ENCODE assay signal across 26 mouse cellular contexts in the genomic region with DNA sequence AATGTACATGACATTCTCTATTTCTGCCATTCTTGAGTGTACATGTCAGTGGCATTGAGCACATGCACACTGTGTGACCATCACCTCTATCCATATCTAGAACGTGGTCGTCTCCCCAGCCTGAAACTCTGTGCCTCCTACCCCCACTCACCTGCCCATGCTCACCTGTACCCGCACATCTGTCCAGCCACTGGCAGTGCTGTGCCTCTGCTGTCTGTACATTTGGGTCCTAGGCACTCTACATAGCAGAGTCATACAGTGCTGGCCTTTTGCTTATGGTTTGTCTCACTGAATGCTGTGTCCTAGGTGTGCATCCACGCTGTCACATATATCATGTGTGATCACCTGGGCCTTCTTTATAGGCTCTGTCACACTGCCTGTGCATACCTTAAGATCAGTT.
DNase-seq lines count a peak whose midpoint lies in the region; ATAC-seq and TF ChIP-seq lines count a peak whose summit lies in the region.
"Had no signal": no experiment of that assay in that cellular context is flagged by ENCODE, and none has a peak within 500 bp of the region (broad histone marks: within the 10 kb centered on the region; RNA-seq: fewer than 3 reads in every experiment).

No protein-coding gene starts in this region.

- peaks cover 5% of the 10 kb centered on the region; the same call in 1 of the 2 replicates for H3K4me1 ChIP-seq in kidney, embryonic 16.5 days (ENCODE audit: insufficient read depth, low read length)
- 0 out of 2 replicates have a peak, but pooled peaks cover 2% of the 10 kb centered on the region for H3K4me1 ChIP-seq in midbrain, embryonic 15.5 days
- no peaks in the 10 kb centered on the region for H3K4me1 ChIP-seq in midbrain, embryonic 11.5 days (ENCODE audit: control insufficient read depth, insufficient read depth, low read length)
- H3K4me1 ChIP-seq: forebrain, embryonic 15.5 days had no signal

- TF ChIP-seq CTCF in gastrocnemius, adult 2 months (IDR thresholded peaks at IDR 0.05), result no peak

- no peak overlapping the region for H3K4me3 ChIP-seq in gastrocnemius, adult 2 months
- no peak overlapping the region for H3K4me3 ChIP-seq in kidney, embryonic 16.5 days (ENCODE audit: low read length)
- H3K4me3 ChIP-seq in midbrain, embryonic 15.5 days, result no peak overlapping the region
- H3K4me3 ChIP-seq in midbrain, embryonic 11.5 days (ENCODE audit: low read depth, low read length), result no peak overlapping the region
- H3K4me3 ChIP-seq: embryonic facial prominence, embryonic 10.5 days; embryonic facial prominence, embryonic 13.5 days; erythroblast, embryonic 14.5 days; forebrain, embryonic 12.5 days; forebrain, embryonic 15.5 days; heart, embryonic 10.5 days; heart, embryonic 13.5 days; hindbrain, embryonic 10.5 days; hindbrain, embryonic 13.5 days; intestine, embryonic 15.5 days had no signal

- peak overlapping the region; percentile 61 for H3K27ac ChIP-seq in gastrocnemius, adult 2 months
- no peak overlapping the region for H3K27ac ChIP-seq in kidney, embryonic 16.5 days (ENCODE audit: low read length)
- H3K27ac ChIP-seq in midbrain, embryonic 15.5 days, result no peak overlapping the region
- no peak overlapping the region for H3K27ac ChIP-seq in midbrain, embryonic 11.5 days (ENCODE audit: low read depth, low read length)
- H3K27ac ChIP-seq: embryonic facial prominence, embryonic 10.5 days; embryonic facial prominence, embryonic 13.5 days; forebrain, embryonic 12.5 days; forebrain, embryonic 15.5 days; hindbrain, embryonic 13.5 days; intestine, embryonic 15.5 days had no signal

- DNase-seq in gastrocnemius, adult 2 months, result no peak
- DNase-seq in gastrocnemius, postnatal 14 days, result no peak
- DNase-seq in kidney, adult 18-20 months, result no peak
- no peak for DNase-seq in midbrain, embryonic 11.5 days (ENCODE audit: low spot score, missing footprints)
- DNase-seq: adrenal gland, postnatal 36 days; B cell, adult 2 months; cerebellum, adult 11 months; cerebellum, adult 8-10 months; cerebellum, postnatal 36 days; embryo, embryonic 11 days had no signal

- WGBS in kidney, embryonic 16.5 days, result 95% methylated on average over 4 of the region's 4 CpGs
- WGBS in midbrain, embryonic 15.5 days, result 97% methylated on average over 4 of the region's 4 CpGs
- 93% methylated on average over 4 of the region's 4 CpGs for WGBS in midbrain, embryonic 11.5 days

- no peaks in the 10 kb centered on the region for H3K36me3 ChIP-seq in kidney, embryonic 16.5 days (ENCODE audit: insufficient read depth, low read length)
- no peaks in the 10 kb centered on the region for H3K36me3 ChIP-seq in midbrain, embryonic 15.5 days (replicated peaks)
- H3K36me3 ChIP-seq in midbrain, embryonic 11.5 days (ENCODE audit: control insufficient read depth, insufficient read depth, low read length), result no peaks in the 10 kb centered on the region
- H3K36me3 ChIP-seq: embryonic facial prominence, embryonic 10.5 days; embryonic facial prominence, embryonic 13.5 days; forebrain, embryonic 12.5 days; forebrain, embryonic 15.5 days; heart, embryonic 10.5 days; heart, embryonic 13.5 days; hindbrain, embryonic 10.5 days; hindbrain, embryonic 13.5 days; intestine, embryonic 15.5 days had no signal

- no peaks in the 10 kb centered on the region for H3K9me3 ChIP-seq in kidney, embryonic 16.5 days (ENCODE audit: low read length)
- H3K9me3 ChIP-seq in midbrain, embryonic 15.5 days, result no peaks in the 10 kb centered on the region
- no peaks in the 10 kb centered on the region for H3K9me3 ChIP-seq in midbrain, embryonic 11.5 days (ENCODE audit: control insufficient read depth, low read length)
- H3K9me3 ChIP-seq: embryonic facial prominence, embryonic 10.5 days; embryonic facial prominence, embryonic 13.5 days; forebrain, embryonic 12.5 days; forebrain, embryonic 15.5 days; G1E; heart, embryonic 10.5 days; heart, embryonic 13.5 days; hindbrain, embryonic 10.5 days; hindbrain, embryonic 13.5 days; intestine, embryonic 15.5 days had no signal

- H3K9ac ChIP-seq in kidney, embryonic 16.5 days (replicated peaks; ENCODE audit: low read length), result no peak overlapping the region
- no peak overlapping the region for H3K9ac ChIP-seq in midbrain, embryonic 15.5 days
- no peak overlapping the region for H3K9ac ChIP-seq in midbrain, embryonic 11.5 days (ENCODE audit: low read length)
- H3K9ac ChIP-seq: embryonic facial prominence, embryonic 13.5 days; forebrain, embryonic 12.5 days; forebrain, embryonic 15.5 days; heart, embryonic 13.5 days; hindbrain, embryonic 13.5 days; intestine, embryonic 15.5 days had no signal

- intact Hi-C loops in gastrocnemius, adult 2 months (cut with DNase I), result no loop called here
- intact Hi-C loops in gastrocnemius, postnatal 14 days (cut with DNase I; ENCODE audit: low total_unique reads), result no loop called here

- H3K4me2 ChIP-seq in kidney, embryonic 16.5 days (replicated peaks; ENCODE audit: low read depth, low read length), result no peak overlapping the region
- H3K4me2 ChIP-seq in midbrain, embryonic 15.5 days, result no peak overlapping the region
- H3K4me2 ChIP-seq in midbrain, embryonic 11.5 days, result no peak overlapping the region
- H3K4me2 ChIP-seq: embryonic facial prominence, embryonic 13.5 days; forebrain, embryonic 12.5 days; forebrain, embryonic 15.5 days; heart, embryonic 13.5 days; hindbrain, embryonic 13.5 days; intestine, embryonic 15.5 days had no signal

- H3K27me3 ChIP-seq in kidney, embryonic 16.5 days (ENCODE audit: insufficient read depth, low read length), result no peaks in the 10 kb centered on the region
- no peaks in the 10 kb centered on the region for H3K27me3 ChIP-seq in midbrain, embryonic 15.5 days (replicated peaks)
- no peaks in the 10 kb centered on the region for H3K27me3 ChIP-seq in midbrain, embryonic 11.5 days (ENCODE audit: control insufficient read depth, insufficient read depth, low read length)
- H3K27me3 ChIP-seq: CH12.LX; embryonic facial prominence, embryonic 13.5 days; forebrain, embryonic 12.5 days; forebrain, embryonic 15.5 days; heart, embryonic 13.5 days; hindbrain, embryonic 13.5 days; intestine, embryonic 15.5 days; Patski had no signal

- ATAC-seq in kidney, embryonic 16.5 days (ENCODE audit: low FRiP score, low TSS enrichment), result 0 out of 2 replicates have a peak, but pooled peaks have one; percentile 43
- 0 out of 2 replicates have a peak, but pooled peaks have one; percentile 41 for ATAC-seq in midbrain, embryonic 15.5 days (replicated peaks)
- no peak for ATAC-seq in midbrain, embryonic 11.5 days (ENCODE audit: low FRiP score)
- ATAC-seq: forebrain, embryonic 15.5 days; hindbrain, embryonic 16.5 days; intestine, embryonic 15.5 days; Patski had no signal
